Mouse (Mus musculus) induced T-regulatory cell, adult 2 months (primary cell): Measurements from ENCODE around the gene Rpl7l1.
"Not testable (repeated sequence)": the region's sequence is repeated elsewhere in the genome, so short reads cannot be mapped to it uniquely, and the experiment has no call there.

ENCODE experiments used
- DNase-seq: peaks from one replicate; pipeline ENCODE4 v3.0.0-alpha.2; 2012; ENCODE audit warnings: low read depth

Rpl7l1 gene

DNA sequence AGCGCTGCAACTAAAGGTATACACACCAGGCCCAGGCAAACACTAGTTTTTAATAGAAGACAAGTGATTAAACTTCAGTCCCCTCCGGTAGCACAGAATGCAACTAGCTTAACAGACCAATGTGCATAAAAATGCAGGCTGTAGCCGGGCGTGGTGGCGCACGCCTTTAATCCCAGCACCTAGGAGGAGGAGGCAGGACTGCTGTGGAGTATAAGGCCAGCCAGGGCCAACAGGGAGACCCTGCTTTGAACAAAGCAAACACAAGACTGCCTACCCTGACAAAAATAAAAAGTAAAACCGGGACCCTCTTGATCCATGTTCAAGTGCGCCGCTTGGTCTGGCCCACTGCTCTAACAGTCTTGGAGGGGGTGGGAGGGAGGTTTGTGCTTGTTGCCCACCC lies 7.4 kb downstream of the Rpl7l1 start:
- DNase-seq: no peak

DNA sequence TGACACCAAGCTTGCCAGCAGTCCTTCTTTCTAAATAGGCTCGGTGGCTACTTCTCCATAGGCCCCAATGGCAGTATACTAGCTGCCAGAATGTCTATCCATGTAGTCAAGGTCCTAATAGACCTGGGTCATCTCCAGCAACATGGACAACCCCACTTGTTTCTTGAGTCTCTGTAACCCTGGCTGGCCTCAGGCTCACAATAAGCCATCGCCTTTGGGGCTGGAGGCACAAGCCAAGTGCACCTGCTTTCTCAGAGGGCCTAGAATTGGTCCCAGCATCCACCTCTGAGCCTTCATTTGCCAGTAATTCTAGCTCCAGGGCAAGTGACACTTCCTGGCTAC lies 8.4 kb downstream of the Rpl7l1 start:
- no peak for DNase-seq

DNA sequence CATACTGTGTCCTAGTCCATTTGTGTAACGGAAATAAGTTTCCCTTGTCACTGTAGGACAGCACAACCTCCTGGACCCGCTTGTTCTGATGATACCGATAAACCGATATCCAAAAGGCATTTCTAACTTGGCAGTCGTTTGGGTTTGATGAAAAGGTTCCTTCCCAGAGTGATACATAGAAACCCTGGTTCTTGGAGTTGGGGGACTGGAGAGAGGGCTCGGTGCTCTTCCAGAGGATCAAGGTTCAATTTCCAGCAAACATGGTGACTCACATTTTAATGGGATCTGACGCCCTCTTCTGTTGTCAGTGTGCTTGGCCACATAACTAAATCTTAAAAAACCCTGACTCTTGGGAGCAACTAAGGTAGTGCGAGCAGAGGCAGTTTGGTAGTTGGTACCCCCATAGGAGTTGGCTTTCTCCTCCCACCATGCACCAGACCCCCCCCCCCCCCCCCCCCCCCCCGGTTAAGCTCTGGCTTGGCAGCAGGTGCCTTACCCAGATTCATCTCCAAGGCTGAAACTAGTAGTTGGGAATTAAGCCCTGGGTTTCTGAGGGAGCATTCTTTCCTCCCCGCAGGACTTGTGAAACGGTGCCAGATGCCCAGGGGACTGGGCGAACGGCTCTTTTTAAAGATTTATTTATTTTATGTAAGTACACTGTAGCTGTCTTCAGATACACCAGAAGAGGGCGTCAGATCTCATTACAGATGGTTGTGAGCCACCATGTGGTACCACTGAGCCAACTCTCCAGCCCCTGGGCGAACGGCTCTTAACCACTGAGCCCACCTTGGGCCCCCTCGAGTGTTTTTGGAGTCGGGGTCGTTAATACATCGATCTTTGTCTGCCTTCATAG lies 9.0 kb downstream of the Rpl7l1 start:
- DNase-seq: peak; percentile 55

DNA sequence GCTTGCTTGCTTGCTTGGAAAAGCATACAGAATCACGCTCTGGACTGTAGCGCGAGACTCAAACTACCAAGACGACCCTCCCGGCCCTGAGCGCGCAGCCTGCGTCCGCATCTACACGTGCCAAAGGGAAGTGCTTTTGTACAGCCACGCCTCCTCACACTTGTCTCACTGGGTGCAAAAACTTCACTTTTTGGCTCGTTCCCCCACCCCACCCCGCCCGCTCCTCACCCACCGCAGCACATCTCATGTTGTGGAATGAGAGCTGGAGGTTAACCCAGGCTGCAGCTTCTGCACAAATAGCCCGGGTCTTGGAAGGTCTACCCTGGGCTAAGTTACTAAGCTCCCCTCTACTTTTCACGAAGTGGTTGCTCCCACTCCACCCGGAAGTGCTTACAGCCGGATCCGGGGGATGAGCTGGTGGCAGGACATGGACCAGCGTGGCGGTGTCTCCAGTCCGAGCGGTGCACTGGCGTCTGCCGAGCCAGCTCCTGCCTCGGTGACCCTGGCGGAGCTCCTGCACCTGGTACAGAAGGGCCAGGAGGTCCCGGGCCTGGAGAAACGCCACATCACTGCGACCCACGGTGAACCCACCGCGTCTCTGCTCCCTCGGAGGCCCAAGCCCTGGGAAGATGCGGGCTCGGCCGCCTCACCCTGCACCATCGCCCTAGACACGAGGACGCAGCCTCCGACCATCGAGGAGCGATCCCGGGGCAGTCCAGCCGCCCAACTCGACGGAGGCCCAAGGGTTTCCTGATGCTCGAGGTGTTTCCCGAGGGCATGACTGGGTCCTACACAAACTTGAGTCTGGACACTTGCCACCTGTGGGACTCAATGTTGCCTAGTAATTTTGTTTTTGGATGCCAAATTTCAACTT lies 9.8 kb downstream of the Rpl7l1 start, which contains the start of gene 2310039H08Rik:
TSS of gene 2310039H08Rik (plus strand) at position 232 of the 874 bp plus-strand sequence.
- peak; percentile 92 for DNase-seq

DNA sequence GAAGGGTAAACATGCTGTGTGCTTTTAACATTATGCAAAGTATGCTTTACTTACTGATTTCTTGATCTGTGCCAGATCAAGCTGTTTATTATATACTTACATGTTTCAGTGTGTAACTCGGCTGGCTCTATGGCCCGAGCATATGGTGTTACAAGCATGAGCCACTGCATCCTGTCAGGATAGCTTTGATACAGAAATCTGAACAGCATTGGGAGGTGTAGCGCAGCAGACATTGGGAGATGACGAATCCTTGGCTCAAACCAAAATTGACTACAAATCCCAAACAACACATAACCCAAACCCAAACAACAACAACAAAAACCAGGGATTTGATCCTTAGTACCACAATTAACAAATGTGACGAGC lies 10.5 kb downstream of the Rpl7l1 start:
- DNase-seq: no peak

DNA sequence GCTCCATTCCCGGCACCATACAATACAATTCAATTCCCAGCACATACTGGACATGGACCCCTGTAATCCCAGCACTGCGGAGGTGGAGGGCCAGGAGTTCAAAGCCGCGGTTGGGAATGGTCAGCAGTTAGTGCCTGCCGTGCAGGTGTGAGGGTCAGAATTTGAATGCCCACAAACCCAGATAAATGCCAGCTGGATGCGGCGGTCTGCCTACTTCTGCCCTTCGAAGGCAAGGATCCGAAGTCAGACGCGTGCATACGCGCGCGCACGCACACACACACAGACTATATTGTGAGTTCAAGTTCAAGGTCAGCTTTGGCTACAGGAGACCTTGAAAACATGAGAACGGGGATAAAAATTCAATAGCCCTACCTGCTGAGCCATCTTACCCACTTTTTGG lies 10.9 kb downstream of the Rpl7l1 start:
- no peak for DNase-seq

DNA sequence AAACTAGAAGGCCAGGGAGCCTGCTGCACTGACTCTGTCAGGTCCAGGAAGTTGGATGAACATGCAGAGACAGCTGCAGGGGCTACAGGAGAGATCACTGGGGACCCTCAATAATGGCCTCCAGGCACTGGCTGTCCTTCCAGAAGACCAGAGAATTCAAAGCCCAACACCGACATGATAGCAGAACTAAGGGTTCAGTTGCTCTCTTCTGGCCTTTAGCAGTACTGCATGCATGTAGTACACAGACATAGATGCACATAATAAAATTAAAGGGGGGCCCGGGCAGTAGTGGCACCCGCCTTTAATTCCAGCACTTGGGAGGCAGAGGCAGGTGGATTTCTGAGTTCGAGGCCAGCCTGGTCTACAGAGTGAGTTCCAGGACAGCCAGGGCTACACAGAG lies 11.4 kb downstream of the Rpl7l1 start:
- no peak for DNase-seq

DNA sequence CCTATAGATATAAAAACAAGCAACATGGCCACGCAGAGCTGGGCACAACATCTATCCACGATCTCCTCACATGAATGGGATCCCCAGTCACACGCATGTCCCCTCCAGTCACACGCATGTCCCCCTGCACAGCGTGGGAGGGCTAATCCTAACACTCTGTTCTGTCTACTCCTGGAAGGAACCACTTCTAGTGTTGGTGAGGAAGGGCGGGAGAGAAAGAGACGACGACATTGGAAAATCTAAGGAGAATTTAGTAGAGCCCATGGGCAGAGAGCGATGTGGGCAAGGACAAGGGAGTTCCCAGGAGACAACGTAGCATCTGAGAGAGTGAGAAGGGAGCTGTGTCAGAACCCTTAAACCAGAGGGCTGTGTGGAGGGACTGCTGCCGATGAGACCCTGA lies 11.9 kb downstream of the Rpl7l1 start:
- DNase-seq: no peak

DNA sequence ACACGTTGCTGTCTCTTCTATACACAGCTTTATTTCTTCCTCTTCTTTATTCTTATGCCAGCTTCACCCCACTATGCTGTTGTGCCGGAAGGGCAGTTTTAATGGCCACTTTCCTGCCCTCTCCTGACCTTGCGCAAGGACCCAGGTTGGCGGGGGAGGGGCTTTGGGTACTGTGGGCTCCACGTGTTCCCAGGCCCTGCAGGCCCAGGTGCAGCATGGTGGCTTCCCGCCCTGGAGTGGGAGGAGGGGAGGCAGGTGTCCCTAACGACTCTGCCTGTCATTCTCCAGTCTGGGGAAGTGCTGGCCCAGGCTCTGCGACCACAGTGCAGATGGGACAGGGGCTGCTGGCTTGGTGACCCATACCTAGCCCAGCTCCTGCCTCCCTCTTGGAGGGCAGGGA lies 14.6 kb downstream of the Rpl7l1 start:
- no peak for DNase-seq

DNA sequence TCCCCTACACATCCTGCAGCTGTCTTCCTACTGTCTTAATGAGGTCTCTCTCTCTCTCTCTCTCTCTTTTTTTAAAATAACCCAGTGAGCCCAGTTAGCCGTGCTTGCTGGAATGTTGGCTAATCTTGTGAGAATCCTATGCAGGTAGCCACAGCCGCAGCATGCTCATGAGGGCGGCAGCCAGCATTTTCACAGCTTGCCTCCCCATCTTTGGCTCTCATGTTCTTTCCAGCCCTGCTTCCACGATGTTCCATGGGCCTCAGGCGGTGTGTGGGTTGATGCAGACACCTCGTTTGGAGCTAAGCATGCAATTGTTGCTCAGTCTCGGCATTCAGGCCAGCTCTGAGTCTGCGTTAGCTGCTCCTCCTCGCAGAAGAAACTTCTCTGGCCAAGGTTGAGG lies 17.6 kb downstream of the Rpl7l1 start:
- DNase-seq: not testable (repeated sequence)

DNA sequence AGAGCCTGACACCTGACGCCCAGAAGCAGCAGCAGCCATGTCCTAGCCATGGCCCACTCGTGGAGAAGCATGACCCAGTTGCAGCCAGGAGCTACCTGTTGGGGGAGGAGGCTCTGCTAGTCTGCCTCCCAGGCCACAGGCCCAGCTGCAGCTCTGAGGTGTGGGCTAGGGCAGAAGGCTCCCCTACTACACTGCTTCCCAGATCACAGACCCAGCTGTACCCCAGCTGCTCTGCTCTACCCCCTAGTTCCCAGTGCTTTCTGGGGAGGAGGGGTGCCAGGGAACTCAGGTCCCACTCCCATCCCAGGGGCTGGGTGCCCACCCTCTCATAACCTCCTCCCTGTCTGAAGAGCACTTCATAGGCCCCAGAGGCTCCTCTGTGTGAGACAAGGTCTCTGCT lies 18.9 kb downstream of the Rpl7l1 start, which contains the start of gene Ptcra:
TSS of gene Ptcra (minus strand) at position 169 of the 400 bp plus-strand sequence.
- DNase-seq: no peak

DNA sequence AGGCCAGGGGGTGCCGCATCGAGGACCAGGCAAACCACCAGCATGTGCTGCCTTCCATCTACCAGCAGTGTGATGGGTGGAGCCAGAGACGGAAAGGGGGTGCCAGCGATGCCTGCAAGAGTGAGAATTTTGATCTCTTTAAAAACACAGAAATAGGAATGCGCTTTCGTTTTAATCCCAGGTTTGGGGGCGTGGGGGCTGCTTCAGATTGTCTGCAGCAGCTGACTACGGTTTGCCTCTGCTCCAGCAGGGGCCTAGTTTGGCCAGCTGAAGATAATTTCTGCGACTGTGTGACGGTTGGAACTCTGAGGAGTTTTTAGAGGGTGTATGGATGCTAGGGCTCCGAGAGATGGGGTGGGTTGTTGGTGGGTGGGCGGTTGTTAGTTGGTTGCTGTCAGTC lies 23.7 kb downstream of the Rpl7l1 start:
- DNase-seq: no peak

DNA sequence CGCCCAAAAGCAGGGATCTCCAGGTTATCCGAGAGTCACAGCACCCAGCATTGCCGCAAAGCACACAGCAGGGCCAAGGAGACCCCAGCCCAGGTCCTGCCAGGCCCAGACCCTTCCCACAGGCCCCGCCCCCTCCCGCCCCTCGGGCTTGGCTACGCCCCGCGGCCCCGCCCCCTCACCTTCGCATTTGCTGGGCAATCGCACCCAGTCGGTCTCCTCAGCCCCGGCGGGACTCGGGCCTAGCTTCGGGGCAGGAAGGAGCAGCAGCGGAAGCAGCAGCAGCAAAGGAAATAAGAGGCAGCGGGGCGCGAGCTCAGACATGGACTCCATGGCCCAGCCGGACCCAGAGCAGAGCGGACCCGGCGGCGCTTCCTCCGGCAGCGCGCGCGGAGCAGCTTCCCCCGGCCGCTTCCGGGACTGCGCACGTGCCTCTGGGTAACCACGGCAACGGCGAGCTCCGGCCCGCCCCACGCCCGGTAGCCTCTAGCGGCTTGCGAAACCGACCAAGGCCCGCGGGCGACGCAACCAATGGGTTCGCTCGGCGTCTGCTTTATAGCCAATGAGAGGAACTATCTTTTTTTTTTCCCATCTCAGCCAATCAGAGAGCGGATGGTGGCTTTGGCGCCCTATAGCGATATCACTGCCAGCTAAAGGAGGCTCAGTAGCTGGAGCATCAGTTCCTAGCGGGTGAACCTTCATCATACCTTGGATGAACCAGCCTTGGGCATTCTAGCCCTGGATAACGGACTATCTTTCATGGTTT lies 30.5 kb downstream of the Rpl7l1 start, which contains the start of gene Cnpy3:
TSS of gene Cnpy3 (minus strand) at position 421 of the 763 bp plus-strand sequence.
- peak; percentile 98 for DNase-seq

DNA sequence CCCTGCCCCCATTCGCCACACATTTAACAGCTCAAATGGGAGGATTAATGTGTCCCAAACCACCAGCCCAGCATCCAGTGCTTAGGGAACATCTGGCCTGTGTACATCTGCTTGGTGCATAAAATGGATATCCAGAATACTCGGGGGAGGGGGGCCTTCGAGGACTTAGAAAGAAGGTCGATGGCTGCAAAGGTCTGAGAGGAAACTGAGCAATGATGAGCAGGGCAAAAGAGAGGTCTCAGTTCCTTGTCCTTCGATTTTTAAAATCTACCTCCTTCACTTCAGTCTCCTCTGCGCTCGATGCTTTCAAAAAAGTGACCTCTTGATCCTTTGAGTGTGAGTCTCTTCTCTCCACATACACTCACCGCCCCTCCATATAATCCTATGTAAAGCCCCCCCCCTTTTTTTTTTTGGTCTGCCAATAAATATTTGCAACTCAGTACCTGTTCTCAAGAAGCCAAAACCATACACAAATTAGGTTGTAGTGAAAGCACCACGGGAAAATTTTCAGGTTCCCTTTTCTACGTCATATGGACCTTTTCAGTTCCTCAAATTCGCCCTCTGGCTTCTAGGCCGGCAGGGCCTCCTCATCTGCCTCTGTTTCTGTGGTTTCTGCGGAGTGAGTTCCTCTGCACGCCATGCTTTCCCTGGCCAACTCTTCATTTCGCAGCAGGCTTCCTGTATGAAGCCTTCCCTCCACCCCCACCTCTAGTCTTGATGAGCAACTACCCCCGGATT lies 31.2 kb downstream of the Rpl7l1 start:
- no peak for DNase-seq

DNA sequence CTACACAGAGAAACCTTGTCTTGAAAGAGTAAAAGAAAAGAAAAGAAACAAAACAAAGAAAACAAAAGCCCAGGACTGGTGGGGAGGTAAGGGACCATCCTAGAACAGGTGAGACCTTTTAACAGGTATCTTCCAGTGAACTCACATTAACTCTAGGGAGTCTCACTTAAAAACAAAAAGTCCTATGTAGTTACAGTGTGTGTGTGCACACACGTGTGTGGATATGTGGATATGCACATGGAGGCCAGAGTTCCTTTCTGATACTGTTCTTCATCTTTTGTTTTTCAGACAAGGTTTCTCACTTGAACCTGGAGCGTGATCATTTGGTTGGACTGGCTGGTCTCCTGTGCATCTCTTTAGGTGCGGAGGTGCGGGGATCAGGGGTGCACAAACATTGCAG lies 31.9 kb downstream of the Rpl7l1 start:
- DNase-seq: no peak

DNA sequence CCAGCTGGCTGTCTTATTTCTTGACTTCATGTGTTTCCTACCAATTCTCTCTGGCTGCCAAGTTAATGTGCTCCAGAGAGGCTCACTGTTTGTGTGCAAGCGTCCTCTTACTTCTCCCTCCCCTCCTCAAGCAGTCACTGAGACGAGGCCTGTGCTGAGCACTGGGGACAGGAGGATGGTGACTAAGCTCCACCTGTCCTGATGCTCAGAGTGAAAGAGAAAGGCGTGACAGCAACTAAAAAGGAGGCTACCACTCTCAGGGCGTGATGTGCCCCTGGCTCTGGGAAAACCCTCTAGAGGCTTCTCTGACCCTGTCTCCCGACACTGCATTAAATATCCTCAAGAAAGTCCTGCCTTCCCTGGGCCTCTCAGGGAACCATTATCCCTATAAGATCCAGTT lies 33.2 kb downstream of the Rpl7l1 start:
- DNase-seq: no peak

DNA sequence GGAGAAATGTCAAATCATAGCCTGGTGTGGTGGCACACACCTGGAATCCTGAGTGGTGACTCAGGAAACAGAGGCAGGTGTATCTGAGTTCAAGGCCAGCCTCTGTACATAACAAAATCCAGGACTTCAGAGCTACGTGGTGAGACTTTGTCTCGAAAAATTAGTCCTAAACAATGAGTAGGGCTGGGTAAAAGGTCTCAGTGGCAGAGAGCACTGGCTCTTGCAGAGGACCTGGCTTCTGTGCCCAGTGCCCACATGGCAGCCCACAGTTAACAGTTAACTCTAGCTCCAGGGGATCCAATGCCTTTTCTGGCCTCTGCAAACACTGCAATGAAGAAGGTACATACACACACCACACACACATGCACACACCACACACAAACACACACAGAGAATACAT lies 34.7 kb downstream of the Rpl7l1 start:
- DNase-seq: no peak

DNA sequence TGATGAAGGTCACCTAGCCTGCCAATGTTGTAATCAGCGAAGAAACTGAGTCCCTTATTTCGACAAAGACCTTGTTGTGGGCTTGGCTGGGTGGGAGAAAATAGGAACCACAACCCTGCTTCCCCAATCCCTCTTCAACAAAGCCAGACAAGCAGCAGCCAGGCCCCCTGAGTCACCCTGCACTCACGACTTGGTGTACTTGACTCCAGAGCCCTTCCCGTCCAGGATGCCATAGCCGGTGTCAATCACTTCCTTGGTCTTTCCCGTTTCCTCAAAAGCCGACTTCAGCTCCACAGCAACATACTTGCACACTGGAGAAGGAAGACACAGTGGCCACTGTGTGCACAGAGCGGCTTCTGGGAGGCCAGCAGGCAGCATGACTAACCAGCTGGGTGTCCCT lies 35.2 kb downstream of the Rpl7l1 start:
- DNase-seq: no peak

DNA sequence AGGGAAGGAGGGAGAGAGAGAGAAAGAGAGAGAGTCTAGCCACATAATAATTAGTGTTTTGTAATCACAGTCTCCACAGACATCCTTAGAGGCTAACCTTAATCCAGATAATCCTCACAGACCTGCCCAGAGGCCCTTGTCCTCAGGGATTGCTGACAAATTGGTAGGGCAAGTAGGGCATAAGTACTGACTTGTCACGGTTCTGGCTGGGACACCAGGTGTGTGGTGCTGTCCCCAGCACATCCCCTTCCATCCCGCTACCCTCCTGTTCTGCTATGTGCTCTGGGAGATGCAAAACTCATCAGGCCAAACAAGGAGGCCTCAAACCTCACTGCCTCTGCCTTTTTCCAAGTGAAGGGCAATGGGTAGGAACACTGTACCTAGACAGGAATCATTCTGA lies 37.0 kb downstream of the Rpl7l1 start:
- no peak for DNase-seq

DNA sequence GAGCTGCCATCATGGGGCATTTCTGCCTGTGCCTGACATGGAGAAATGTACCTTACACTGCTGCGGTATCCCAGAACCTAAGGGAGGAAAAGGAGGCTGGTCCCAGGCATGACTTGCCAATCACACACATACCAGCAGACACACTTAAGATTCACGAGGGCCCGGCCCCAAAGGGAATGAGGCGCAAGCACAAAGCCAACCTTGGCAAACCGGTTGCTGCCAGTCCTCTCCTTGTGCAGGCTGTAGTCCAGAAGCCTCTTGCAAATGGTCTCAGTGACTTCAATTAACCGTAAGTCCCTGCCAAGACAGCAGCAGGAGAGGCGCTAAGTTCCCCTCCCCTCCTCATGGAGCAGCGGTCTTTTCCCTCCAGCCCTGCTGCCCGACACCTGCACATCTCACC lies 39.5 kb downstream of the Rpl7l1 start:
- DNase-seq: no peak

DNA sequence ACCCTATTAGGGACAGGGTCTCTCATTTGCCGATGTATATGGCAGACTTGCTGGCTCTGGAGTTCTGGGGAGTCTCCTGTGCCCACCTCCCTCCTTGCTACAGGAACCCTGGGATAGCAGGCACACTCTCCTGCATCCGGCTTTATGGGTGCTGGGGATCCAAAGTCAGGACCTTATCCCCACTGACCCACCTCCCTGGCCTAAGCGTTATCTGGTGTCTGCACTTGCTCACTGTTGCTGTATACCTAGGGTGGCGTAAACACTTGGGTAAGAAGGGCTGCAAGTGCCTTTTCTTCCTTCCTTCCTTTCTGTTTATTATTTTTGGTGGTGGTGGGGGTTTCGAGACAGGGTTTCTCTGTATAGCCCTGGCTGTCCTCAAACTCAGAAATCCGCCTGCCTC lies 41.2 kb downstream of the Rpl7l1 start:
- DNase-seq: no peak

DNA sequence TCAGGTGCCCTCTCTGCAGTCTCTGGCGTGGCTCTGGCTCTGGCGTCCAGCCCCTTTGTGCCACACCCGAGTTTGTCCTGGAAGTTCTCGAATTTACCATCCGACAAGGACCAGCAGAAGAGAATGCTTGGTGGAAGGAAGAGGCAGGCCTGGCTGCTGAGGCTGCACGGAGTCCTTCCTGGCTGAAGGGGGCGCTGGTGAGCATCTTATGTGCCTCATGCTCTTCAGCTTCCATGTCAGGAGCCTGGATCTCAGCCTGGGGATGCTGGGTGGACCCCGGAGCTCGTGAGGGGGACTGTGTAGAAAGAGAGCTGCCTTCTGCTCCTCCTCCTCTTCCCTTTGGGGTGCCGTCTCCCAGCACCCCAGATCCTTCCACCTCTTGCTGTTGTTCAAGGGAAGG lies 46.3 kb downstream of the Rpl7l1 start:
- peak; percentile 58 for DNase-seq
